Mouse (Mus musculus): ENCODE results near the gene Pdcd6ip. TPM values are rescaled to one million over a fixed set of nuclear protein-coding genes. Genes with fewer than 3 reads are reported as not detected.
"Not testable (repeated sequence)": the region's sequence is repeated elsewhere in the genome, so short reads cannot be mapped to it uniquely, and the experiment has no call there.

Gene Pdcd6ip
- polyA plus RNA-seq, 1 experiment from 2014 or later: 56.0 TPM

DNA sequence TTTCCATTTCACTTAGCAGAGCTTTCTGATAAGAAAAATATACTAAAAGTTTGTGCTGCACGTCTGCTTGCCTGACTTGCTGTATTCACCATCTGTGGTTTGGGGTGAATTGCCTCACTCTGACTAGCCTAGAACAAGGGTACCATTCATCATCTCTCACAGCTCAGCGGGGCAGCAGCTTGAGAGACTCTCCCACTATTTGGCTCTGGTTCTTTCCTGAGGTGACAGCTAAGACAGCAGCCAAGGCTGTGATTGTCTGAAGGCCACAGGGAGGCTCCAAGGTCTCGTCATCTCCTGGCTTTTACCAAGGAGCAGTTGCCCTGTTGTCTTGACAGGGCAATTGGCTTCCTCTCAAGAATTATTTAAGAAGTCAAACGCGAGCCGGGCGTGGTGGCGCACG lies 30.0 kb upstream of the Pdcd6ip start:
- Histone ChIP-seq H3K4me2 (ENCODE audit: low read depth) (no peak overlapping the region), H3K27me3 (ENCODE audit: control insufficient read depth, insufficient read depth, low read length) (no peaks in the 10 kb centered on the region), H3K4me3 (ENCODE audit: low read depth, low read length) (no peak overlapping the region), H3K36me3 (ENCODE audit: control insufficient read depth, insufficient read depth, low read length) (no peaks in the 10 kb centered on the region), H3K4me1 (ENCODE audit: control insufficient read depth, insufficient read depth, low read length) (0 out of 2 replicates have a peak, but pooled peaks cover 4% of the 10 kb centered on the region), H3K9ac (ENCODE audit: low read length) (no peak overlapping the region), H3K27ac (ENCODE audit: low read depth, low read length) (no peak overlapping the region), H3K9me3 (ENCODE audit: control insufficient read depth, low read length) (no peaks in the 10 kb centered on the region)
- ATAC-seq (ENCODE audit: insufficient read depth, low FRiP score, low TSS enrichment): no peak
- DNase-seq (ENCODE audit: low spot score): no peak
- 79% methylated on average over 9 of the region's 9 CpGs for WGBS

DNA sequence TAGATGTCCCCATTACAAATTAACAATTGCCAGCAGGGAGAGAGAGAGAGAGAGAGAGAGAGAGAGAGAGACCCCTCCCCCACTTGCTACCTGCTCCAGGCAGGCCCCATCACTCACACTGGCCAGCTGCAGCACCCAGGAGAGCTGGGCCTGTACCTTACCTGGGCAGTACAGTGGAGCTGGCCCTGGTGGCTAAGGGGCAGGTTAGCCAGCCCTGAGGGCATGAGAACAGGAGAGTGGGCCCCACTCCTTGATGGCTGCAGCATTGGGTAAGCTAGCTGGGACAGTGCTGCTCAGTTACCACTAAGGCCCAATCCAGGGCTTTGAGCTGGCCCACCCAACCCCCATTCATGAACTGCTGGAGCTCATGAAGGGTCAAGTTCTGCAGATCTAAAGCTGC lies 27.9 kb upstream of the Pdcd6ip start:
- no peak for DNase-seq (ENCODE audit: low spot score)
- Histone ChIP-seq H3K4me1 (ENCODE audit: control insufficient read depth, insufficient read depth, low read length) (0 out of 2 replicates have a peak, but pooled peaks cover 4% of the 10 kb centered on the region), H3K27ac (ENCODE audit: low read depth, low read length) (no peak overlapping the region), H3K4me2 (ENCODE audit: low read depth) (no peak overlapping the region), H3K27me3 (ENCODE audit: control insufficient read depth, insufficient read depth, low read length) (no peaks in the 10 kb centered on the region), H3K36me3 (ENCODE audit: control insufficient read depth, insufficient read depth, low read length) (no peaks in the 10 kb centered on the region), H3K4me3 (ENCODE audit: low read depth, low read length) (no peak overlapping the region), H3K9ac (ENCODE audit: low read length) (no peak overlapping the region), H3K9me3 (ENCODE audit: control insufficient read depth, low read length) (no peaks in the 10 kb centered on the region)
- no peak for ATAC-seq (ENCODE audit: insufficient read depth, low FRiP score, low TSS enrichment)

DNA sequence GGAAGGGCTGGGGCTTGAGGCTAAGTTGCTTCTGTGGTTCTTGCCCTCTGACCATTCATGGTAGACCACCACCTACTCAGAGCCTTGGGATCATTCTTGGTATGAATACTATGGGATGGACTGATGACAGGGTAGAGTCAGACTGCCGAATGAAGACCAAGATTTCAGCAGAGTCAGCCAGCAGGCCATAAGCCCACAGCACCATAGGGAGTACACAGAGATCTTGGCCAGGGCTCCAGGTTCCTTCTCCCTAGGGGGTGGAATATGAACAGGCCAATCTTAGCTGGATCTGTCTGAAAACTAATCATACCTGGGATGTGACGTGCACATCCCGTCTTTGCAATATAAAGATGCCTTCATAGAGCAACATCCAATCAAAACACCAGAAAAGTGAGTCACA lies 23.5 kb upstream of the Pdcd6ip start:
- Histone ChIP-seq H3K9ac (ENCODE audit: low read length) (no peak overlapping the region), H3K4me2 (ENCODE audit: low read depth) (no peak overlapping the region), H3K27me3 (ENCODE audit: control insufficient read depth, insufficient read depth, low read length) (no peaks in the 10 kb centered on the region), H3K9me3 (ENCODE audit: control insufficient read depth, low read length) (no peaks in the 10 kb centered on the region), H3K36me3 (ENCODE audit: control insufficient read depth, insufficient read depth, low read length) (no peaks in the 10 kb centered on the region), H3K4me1 (ENCODE audit: control insufficient read depth, insufficient read depth, low read length) (no peaks in the 10 kb centered on the region), H3K27ac (ENCODE audit: low read depth, low read length) (no peak overlapping the region), H3K4me3 (ENCODE audit: low read depth, low read length) (no peak overlapping the region)
- 87% methylated on average over 3 of the region's 3 CpGs for WGBS
- no peak for DNase-seq (ENCODE audit: low spot score)
- ATAC-seq (ENCODE audit: insufficient read depth, low FRiP score, low TSS enrichment): no peak

DNA sequence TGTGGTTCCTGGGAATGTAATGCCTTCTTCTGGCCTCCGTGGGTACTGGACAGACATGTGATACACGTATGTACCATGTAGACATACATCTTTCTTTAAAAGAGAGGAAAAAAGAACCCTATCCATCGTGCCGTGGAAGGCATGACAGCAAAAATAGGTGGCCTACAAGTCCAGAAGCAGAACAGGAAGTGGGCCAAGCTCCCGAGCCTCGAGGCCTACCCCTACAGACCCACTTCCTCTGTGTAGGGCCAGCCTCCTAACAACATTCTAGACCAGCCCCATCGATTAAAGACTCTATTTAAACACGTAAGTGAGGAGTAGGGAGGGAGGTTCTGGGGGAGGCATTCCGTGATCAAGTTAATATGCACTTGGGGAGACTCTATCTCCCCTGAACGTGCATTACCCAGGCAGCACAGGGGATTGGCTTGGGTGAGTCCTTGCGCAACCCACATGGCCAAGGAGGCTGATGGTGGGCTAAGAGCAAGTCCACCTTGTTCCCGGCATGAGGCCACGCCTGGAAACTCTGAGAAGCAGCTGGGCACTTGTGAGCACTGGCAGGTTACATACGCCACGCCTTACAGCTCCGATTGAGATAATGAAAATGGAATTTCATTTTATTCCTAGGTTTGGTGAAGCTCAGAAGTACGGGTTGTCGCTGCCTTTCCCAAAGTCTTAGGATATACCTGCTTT lies 19.1 kb upstream of the Pdcd6ip start:
- WGBS: 90% methylated on average over 18 of the region's 18 CpGs
- Histone ChIP-seq H3K9me3 (ENCODE audit: control insufficient read depth, low read length) (no peaks in the 10 kb centered on the region), H3K4me2 (ENCODE audit: low read depth) (no peak overlapping the region), H3K4me1 (ENCODE audit: control insufficient read depth, insufficient read depth, low read length) (no peaks in the 10 kb centered on the region), H3K9ac (ENCODE audit: low read length) (no peak overlapping the region), H3K27me3 (ENCODE audit: control insufficient read depth, insufficient read depth, low read length) (no peaks in the 10 kb centered on the region), H3K27ac (ENCODE audit: low read depth, low read length) (no peak overlapping the region), H3K36me3 (ENCODE audit: control insufficient read depth, insufficient read depth, low read length) (no peaks in the 10 kb centered on the region), H3K4me3 (ENCODE audit: low read depth, low read length) (no peak overlapping the region)
- DNase-seq (ENCODE audit: low spot score) (no peak), ATAC-seq (ENCODE audit: insufficient read depth, low FRiP score, low TSS enrichment) (no peak)

DNA sequence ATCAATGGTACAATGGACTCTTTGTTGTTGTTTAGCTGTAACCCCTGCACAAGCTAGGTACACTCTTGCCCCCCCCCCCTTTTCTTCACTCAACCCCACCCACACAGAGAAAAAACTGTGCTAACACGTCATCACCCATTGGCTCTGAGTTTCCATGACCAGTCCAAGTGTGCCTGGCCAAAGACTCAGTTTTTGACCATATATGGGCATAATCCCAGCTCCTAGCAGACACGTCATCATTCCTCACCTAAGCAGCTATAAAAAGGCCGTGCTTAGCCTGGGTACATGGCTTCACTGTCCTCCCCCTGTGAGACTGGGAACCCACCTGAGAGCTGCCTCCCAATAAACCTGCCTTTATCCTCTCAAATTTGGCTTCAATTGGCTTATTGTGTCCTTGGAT lies 18.1 kb upstream of the Pdcd6ip start:
- Histone ChIP-seq H3K4me1 (ENCODE audit: control insufficient read depth, insufficient read depth, low read length) (no peaks in the 10 kb centered on the region), H3K36me3 (ENCODE audit: control insufficient read depth, insufficient read depth, low read length) (no peaks in the 10 kb centered on the region), H3K4me2 (ENCODE audit: low read depth) (no peak overlapping the region), H3K27ac (ENCODE audit: low read depth, low read length) (no peak overlapping the region), H3K4me3 (ENCODE audit: low read depth, low read length) (no peak overlapping the region), H3K9me3 (ENCODE audit: control insufficient read depth, low read length) (no peaks in the 10 kb centered on the region), H3K27me3 (ENCODE audit: control insufficient read depth, insufficient read depth, low read length) (no peaks in the 10 kb centered on the region), H3K9ac (ENCODE audit: low read length) (no peak overlapping the region)
- ATAC-seq (ENCODE audit: insufficient read depth, low FRiP score, low TSS enrichment) (no peak), DNase-seq (ENCODE audit: low spot score) (no peak)
- WGBS: 69% methylated on average over 3 of the region's 3 CpGs

DNA sequence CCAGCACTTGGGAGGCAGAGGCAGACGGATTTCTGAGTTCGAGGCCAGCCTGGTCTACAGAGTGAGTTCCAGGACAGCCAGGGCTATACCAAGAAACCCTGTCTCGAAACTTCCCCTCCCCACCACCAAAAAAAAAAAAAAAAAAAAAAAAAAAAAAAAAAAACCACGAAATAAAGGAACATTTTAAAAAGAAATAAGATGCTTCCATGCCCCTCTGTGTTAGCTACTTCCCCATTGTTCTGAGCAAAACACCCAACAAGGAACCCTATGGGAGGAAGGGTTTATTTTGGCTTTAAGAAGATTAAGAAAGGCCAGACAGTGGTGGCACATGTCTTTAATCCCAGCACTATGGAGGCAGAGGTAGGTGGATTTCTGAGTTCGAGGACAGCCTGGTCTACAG lies 17.6 kb upstream of the Pdcd6ip start:
- H3K4me1 ChIP-seq (ENCODE audit: control insufficient read depth, insufficient read depth, low read length); H3K36me3 ChIP-seq (ENCODE audit: control insufficient read depth, insufficient read depth, low read length); H3K9ac ChIP-seq (ENCODE audit: low read length); H3K27ac ChIP-seq (ENCODE audit: low read depth, low read length); ATAC-seq (ENCODE audit: insufficient read depth, low FRiP score, low TSS enrichment); H3K4me3 ChIP-seq (ENCODE audit: low read depth, low read length); DNase-seq (ENCODE audit: low spot score); H3K27me3 ChIP-seq (ENCODE audit: control insufficient read depth, insufficient read depth, low read length); H3K4me2 ChIP-seq (ENCODE audit: low read depth); H3K9me3 ChIP-seq (ENCODE audit: control insufficient read depth, low read length): not testable (repeated sequence)
- WGBS: 94% methylated on average over 5 of the region's 5 CpGs

DNA sequence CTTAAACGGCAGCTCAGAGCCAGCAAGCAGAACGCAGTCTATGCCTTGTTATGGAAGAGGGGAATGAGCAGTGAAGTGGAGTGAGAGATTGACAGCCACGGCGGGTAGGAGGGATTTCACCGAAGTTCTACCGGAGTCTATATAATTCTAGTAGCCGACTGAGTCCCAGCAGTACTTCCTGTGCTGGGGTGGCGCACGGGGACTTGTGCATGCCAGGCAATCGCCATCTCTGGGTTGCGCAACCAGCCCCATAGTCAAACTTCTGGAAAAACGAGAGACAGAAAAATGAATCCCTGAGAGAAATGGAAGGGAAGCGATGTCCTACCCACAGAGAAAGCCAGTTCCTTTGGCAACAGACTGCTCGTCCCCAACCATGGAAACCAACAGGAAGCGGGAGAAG lies 16.6 kb upstream of the Pdcd6ip start:
- H3K36me3 ChIP-seq (ENCODE audit: control insufficient read depth, insufficient read depth, low read length): no peaks in the 10 kb centered on the region
- no peaks in the 10 kb centered on the region for H3K27me3 ChIP-seq (ENCODE audit: control insufficient read depth, insufficient read depth, low read length)
- H3K9ac ChIP-seq (ENCODE audit: low read length): no peak overlapping the region
- no peaks in the 10 kb centered on the region for H3K4me1 ChIP-seq (ENCODE audit: control insufficient read depth, insufficient read depth, low read length)
- DNase-seq (ENCODE audit: low spot score): no peak
- no peak overlapping the region for H3K4me3 ChIP-seq (ENCODE audit: low read depth, low read length)
- H3K27ac ChIP-seq (ENCODE audit: low read depth, low read length): no peak overlapping the region
- ATAC-seq (ENCODE audit: insufficient read depth, low FRiP score, low TSS enrichment): no peak
- H3K9me3 ChIP-seq (ENCODE audit: control insufficient read depth, low read length): no peaks in the 10 kb centered on the region
- WGBS: 83% methylated on average over 15 of the region's 15 CpGs
- no peak overlapping the region for H3K4me2 ChIP-seq (ENCODE audit: low read depth)

DNA sequence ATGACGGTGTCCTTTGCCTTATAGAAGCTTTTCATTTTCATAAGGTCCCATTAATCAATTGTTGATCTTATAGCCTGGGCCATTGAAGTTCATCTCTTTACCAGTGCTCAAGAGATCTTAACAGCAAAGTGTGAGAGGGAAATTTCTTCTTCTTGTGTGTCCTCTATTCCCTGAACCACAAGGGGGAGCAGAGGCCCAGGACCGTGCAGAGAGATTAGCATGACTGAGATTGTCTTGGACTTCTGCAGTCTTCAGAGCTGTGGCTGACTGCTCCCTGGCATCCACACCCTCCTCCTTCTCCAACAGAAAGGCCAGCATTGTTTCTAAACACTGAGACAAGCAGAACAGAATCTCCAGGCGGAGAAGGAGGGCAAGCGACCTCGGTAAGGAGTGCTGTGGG lies 11.0 kb upstream of the Pdcd6ip start:
- Histone ChIP-seq H3K4me3 (ENCODE audit: low read depth, low read length) (no peak overlapping the region), H3K27ac (ENCODE audit: low read depth, low read length) (no peak overlapping the region), H3K9me3 (ENCODE audit: control insufficient read depth, low read length) (no peaks in the 10 kb centered on the region), H3K4me1 (ENCODE audit: control insufficient read depth, insufficient read depth, low read length) (no peaks in the 10 kb centered on the region), H3K4me2 (ENCODE audit: low read depth) (no peak overlapping the region), H3K9ac (ENCODE audit: low read length) (no peak overlapping the region), H3K27me3 (ENCODE audit: control insufficient read depth, insufficient read depth, low read length) (no peaks in the 10 kb centered on the region), H3K36me3 (ENCODE audit: control insufficient read depth, insufficient read depth, low read length) (no peaks in the 10 kb centered on the region)
- 55% methylated on average over 5 of the region's 5 CpGs for WGBS
- peak; percentile 22 for DNase-seq (ENCODE audit: low spot score)
- no peak for ATAC-seq (ENCODE audit: insufficient read depth, low FRiP score, low TSS enrichment)

DNA sequence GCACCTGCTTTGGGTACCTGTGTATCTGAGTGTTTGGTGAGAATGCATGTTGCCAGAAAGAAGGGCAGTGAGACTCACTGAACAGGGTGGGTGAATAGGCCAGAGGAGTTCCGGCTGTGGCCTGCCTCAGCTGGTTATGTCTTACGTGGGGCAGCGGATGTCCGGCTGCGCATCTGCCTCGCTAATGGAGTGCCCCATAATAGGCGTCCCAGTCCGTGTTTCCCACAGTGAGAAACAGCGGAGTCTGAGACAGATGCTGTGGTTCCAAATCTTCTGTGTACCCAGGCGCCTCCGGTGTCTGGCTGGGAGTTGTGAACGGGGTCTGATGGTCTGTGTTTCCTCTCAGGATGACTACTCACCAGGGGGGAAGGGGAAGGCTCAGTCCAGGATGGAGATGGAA lies 2.8 kb upstream of the Pdcd6ip start:
- Histone ChIP-seq H3K4me3 (ENCODE audit: low read depth, low read length) (no peak overlapping the region), H3K9me3 (ENCODE audit: control insufficient read depth, low read length) (no peaks in the 10 kb centered on the region), H3K27ac (ENCODE audit: low read depth, low read length) (no peak overlapping the region), H3K4me2 (ENCODE audit: low read depth) (no peak overlapping the region), H3K4me1 (ENCODE audit: control insufficient read depth, insufficient read depth, low read length) (peaks cover 8% of the 10 kb centered on the region), H3K36me3 (ENCODE audit: control insufficient read depth, insufficient read depth, low read length) (no peaks in the 10 kb centered on the region), H3K9ac (ENCODE audit: low read length) (no peak overlapping the region), H3K27me3 (ENCODE audit: control insufficient read depth, insufficient read depth, low read length) (no peaks in the 10 kb centered on the region)
- no peak for DNase-seq (ENCODE audit: low spot score)
- WGBS: 76% methylated on average over 12 of the region's 12 CpGs
- no peak for ATAC-seq (ENCODE audit: insufficient read depth, low FRiP score, low TSS enrichment)
